Mouse (Mus musculus) heart, embryonic 16.5 days (tissue): ENCODE measurements around the gene Dennd1a. TPM values are rescaled to one million over a fixed set of nuclear protein-coding genes. Genes with fewer than 3 reads are reported as not detected.

Experiments used
- ATAC-seq: fragments of 200-750 bp; cut with Nextera tagmentation; replicated peaks from 2 replicates; pipeline ENCODE4 v1.8.0; 2017; ENCODE audit warnings: moderate number of reproducible peaks; ENCODE audit not compliant: insufficient read depth, low FRiP score; ENCODE audit errors: extremely low read depth
- H3K27ac ChIP-seq: fragments of 300-500 bp; sonication (generic); 2 replicates; pipeline ENCODE4 v1.5.1; 2014; ENCODE audit warnings: mild to moderate bottlenecking, low read length, control low read depth, moderate library complexity
- H3K27me3 ChIP-seq: fragments of 300-500 bp; sonication (generic); 2 replicates; pipeline ENCODE4 v1.6.1; 2014; ENCODE audit warnings: low read length, mixed read lengths; ENCODE audit not compliant: control insufficient read depth, insufficient read depth
- H3K36me3 ChIP-seq: fragments of 300-500 bp; sonication (generic); 2 replicates; pipeline ENCODE4 v1.6.1; 2014; ENCODE audit not compliant: control insufficient read depth, insufficient read depth
- H3K4me1 ChIP-seq: fragments of 300-500 bp; sonication (generic); 2 replicates; pipeline ENCODE4 v1.6.1; 2014; ENCODE audit warnings: low read length, mixed read lengths; ENCODE audit not compliant: control insufficient read depth, insufficient read depth
- H3K4me2 ChIP-seq: fragments of 300-500 bp; sonication (generic); 2 replicates; pipeline ENCODE4 v1.6.1; 2014; ENCODE audit warnings: low read depth, mild to moderate bottlenecking, control low read depth, low read length
- H3K4me3 ChIP-seq: fragments of 300-500 bp; sonication (generic); 2 replicates; pipeline ENCODE4 v1.5.1; 2014; ENCODE audit warnings: mild to moderate bottlenecking, control low read depth, low read length
- H3K9ac ChIP-seq: fragments of 300-500 bp; sonication (generic); 2 replicates; pipeline ENCODE4 v1.6.1; 2014; ENCODE audit warnings: low read length, control low read depth
- H3K9me3 ChIP-seq: fragments of 300-500 bp; sonication (generic); replicated peaks from 2 replicates; pipeline ENCODE4 v1.6.1; 2016; ENCODE audit warnings: low read length; ENCODE audit not compliant: control insufficient read depth
- WGBS: fragments of 180-500 bp; shearing (Covaris S2); extraction: QIAGEN DNeasy Blood & Tissue Kit; methylation state at CpG from one replicate; pipeline ENCODE4 v1.1.7; 2014; 5-methylcytosine and 5-hydroxymethylcytosine counted together
- polyA plus RNA-seq: library from polyadenylated mRNA; unstranded; fragments of >200 nt; fragmentation: Nextera tagmentation; extraction: Ambion mirVana; gene quantifications from 2 replicates; pipeline ENCODE4 v1.2.1, GENCODE M21; 2015

The Dennd1a gene
- polyA plus RNA-seq, 1 experiment from 2014 or later = 12.7 TPM

- Histone ChIP-seq H3K4me2 (no peak overlapping the region), H3K4me3 (no peak overlapping the region), H3K9ac (no peak overlapping the region), H3K36me3 (no peaks in the 10 kb centered on the region), H3K27ac (no peak overlapping the region), H3K27me3 (no peaks in the 10 kb centered on the region), H3K4me1 (no peaks in the 10 kb centered on the region), H3K9me3 (no peaks in the 10 kb centered on the region)
- WGBS = 56% methylated on average over 1 of the region's 1 CpGs
- no peak for ATAC-seq
Measured at GRCm38 (mm10) chr2:38305152-38305551, 18.0 kb upstream of the Dennd1a start.

DNA sequence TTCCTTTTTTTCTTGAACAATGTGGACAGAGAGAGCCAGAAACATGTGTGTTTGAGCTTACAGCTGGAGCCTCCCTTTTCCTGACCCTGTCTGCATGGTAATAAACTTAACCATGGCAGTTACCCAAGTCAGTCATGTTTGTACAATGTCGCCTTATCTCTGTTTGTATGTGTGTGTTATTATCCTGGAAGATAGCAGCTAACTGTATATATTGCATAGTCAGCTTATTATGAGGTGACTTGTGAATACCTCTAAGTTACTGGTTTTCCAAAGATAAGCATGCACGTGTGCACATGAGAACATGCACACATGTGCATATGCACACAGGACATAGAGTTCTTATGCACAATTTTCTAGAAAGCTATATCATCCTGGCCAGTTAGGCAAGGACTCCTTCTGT lies 13.8 kb upstream of the Dennd1a start:
- Histone ChIP-seq H3K9me3 (no peaks in the 10 kb centered on the region), H3K9ac (no peak overlapping the region), H3K4me2 (no peak overlapping the region), H3K4me3 (no peak overlapping the region), H3K27me3 (no peaks in the 10 kb centered on the region), H3K36me3 (no peaks in the 10 kb centered on the region), H3K27ac (no peak overlapping the region), H3K4me1 (no peaks in the 10 kb centered on the region)
- 63% methylated on average over 2 of the region's 2 CpGs for WGBS
- no peak for ATAC-seq

DNA sequence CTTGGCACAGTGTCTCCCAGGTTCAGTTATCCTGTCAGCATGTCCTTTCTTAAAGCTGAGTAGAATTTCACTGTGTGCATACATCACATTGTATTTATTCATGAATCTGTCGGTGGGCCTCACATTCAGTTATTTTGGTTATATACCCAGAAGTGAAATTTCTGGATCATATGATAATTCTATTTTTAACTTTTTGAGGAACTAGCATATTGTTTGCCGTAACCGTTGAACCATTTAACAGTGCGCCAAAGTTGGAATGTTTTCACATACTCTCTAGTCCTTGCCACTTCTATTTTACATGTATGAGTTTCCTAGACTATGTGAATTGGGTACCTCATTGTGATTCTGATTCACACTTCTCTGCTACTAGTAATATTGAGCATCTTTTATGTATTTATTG lies 8.7 kb upstream of the Dennd1a start:
- H3K4me2 ChIP-seq = no peak overlapping the region
- no peak overlapping the region for H3K9ac ChIP-seq
- 89% methylated on average over 4 of the region's 4 CpGs for WGBS
- H3K27me3 ChIP-seq = no peaks in the 10 kb centered on the region
- H3K4me3 ChIP-seq = no peak overlapping the region
- no peak overlapping the region for H3K27ac ChIP-seq
- H3K36me3 ChIP-seq = no peaks in the 10 kb centered on the region
- no peaks in the 10 kb centered on the region for H3K4me1 ChIP-seq
- no peak for ATAC-seq
- H3K9me3 ChIP-seq = no peaks in the 10 kb centered on the region

DNA sequence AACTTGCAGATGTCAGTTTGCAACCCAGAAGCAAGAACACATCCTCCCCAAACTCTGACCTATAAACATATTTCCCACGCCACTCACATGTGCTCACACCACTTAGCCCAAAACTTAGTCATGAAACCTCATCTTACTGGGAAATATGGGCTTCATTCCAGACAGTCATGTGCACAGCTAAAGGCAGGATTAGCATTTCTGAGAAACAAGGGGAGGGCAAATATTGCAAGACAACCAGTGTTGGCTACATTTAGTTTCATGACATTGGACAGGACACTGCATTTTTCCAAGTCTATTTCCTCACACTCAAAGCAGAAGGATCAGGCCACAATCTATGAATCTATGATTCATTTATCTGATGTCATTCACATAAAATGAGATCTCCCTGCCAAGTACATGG lies 4.3 kb upstream of the Dennd1a start:
- H3K4me2 ChIP-seq = no peak overlapping the region
- H3K9me3 ChIP-seq = no peaks in the 10 kb centered on the region
- H3K9ac ChIP-seq = no peak overlapping the region
- no peak overlapping the region for H3K4me3 ChIP-seq
- H3K4me1 ChIP-seq = peaks cover 7% of the 10 kb centered on the region; the same call in 1 of the 2 replicates
- no peak overlapping the region for H3K27ac ChIP-seq
- H3K27me3 ChIP-seq = no peaks in the 10 kb centered on the region
- ATAC-seq = no peak
- H3K36me3 ChIP-seq = no peaks in the 10 kb centered on the region
- WGBS = 74% methylated on average over 1 of the region's 1 CpGs

DNA sequence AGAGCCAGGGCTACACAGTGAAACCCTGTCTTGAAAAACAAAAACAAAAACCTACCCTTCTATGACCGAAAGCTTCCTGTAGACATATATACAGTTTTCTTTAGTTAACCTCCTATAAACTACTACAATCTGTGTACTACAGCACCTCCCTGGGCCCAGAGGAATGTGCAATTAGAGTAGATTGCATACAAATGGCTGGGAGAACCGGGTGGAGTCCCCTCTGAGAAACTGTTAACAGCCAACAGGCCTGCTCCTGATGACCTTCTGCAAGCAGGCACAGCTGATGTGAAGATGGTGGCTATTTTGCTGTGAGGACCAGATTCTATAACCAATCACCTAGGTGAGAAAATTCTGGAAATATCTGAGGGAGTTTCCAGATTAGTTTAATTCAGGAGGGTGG lies 1.0 kb upstream of the Dennd1a start:
- Histone ChIP-seq H3K27me3 (no peaks in the 10 kb centered on the region), H3K27ac (no peak overlapping the region), H3K36me3 (no peaks in the 10 kb centered on the region), H3K4me3 (no peak overlapping the region), H3K4me1 (peaks cover 19% of the 10 kb centered on the region), H3K9me3 (no peaks in the 10 kb centered on the region), H3K4me2 (no peak overlapping the region), H3K9ac (no peak overlapping the region)
- WGBS = 66% methylated on average over 2 of the region's 2 CpGs
- ATAC-seq = no peak

- Histone ChIP-seq H3K27me3 (no peaks in the 10 kb centered on the region), H3K4me1 (peaks cover 19% of the 10 kb centered on the region), H3K27ac (peak overlapping the region; percentile 81), H3K9ac (peak overlapping the region; percentile 98), H3K4me2 (peak overlapping the region; percentile 79), H3K36me3 (no peaks in the 10 kb centered on the region), H3K4me3 (peak overlapping the region; percentile 99), H3K9me3 (no peaks in the 10 kb centered on the region)
- ATAC-seq = no peak
- WGBS = 9% methylated on average over 4 of the region's 4 CpGs
Measured at GRCm38 (mm10) chr2:38286433-38286732, 807 bp downstream of the Dennd1a start.

- Histone ChIP-seq H3K36me3 (no peaks in the 10 kb centered on the region), H3K27ac (peak overlapping the region; percentile 81), H3K4me1 (peaks cover 19% of the 10 kb centered on the region), H3K9ac (peak overlapping the region; percentile 98), H3K4me2 (peak overlapping the region; percentile 79), H3K27me3 (no peaks in the 10 kb centered on the region), H3K4me3 (peak overlapping the region; percentile 99), H3K9me3 (no peaks in the 10 kb centered on the region)
- 72% methylated on average over 4 of the region's 4 CpGs for WGBS
- ATAC-seq = no peak
Measured at GRCm38 (mm10) chr2:38285781-38286432, 1.3 kb downstream of the Dennd1a start.

DNA sequence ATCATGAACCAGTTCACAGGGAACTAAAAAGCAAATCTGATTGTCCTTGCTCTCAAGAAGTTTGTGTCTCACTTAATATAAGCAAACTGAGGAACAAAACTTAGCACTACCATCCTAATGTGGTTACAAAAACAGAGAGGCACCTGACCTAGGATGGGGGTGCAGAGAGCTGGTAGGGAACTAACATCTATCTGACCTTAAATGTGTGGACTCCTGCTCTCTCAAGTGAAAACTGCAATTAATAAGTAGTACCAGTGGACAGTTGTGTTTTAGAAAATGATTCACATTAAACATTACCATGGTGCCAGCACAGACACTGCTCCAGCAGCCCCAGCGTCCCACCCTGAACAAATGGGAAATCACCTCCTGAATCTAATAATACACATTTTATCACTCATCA lies 3.2 kb downstream of the Dennd1a start:
- ATAC-seq = no peak
- no peaks in the 10 kb centered on the region for H3K36me3 ChIP-seq

DNA sequence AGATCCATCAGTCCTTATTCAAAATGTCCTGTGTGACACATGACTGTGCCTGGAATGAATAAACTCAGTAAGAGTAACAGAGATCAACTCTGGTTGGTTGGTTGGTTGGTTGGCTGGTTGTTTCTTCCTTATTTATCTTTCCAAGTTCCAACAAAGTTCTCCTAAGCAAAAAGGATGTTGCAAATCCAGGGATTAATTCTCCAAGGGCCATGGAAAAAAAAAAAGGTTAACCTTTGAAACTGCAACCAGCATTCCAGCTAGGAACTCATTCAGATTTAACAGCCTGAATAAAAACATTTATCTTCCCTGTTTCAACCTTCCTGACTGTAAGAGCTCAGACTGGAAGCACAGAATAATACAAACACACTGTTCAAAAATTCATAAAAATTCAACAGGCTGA lies 6.8 kb downstream of the Dennd1a start:
- no peak for ATAC-seq
- no peak overlapping the region for H3K27ac ChIP-seq
- no peaks in the 10 kb centered on the region for H3K9me3 ChIP-seq
- no peak overlapping the region for H3K4me3 ChIP-seq
- H3K4me1 ChIP-seq = peaks cover 2% of the 10 kb centered on the region; the same call in 1 of the 2 replicates
- H3K36me3 ChIP-seq = no peaks in the 10 kb centered on the region
- H3K4me2 ChIP-seq = no peak overlapping the region
- no peak overlapping the region for H3K9ac ChIP-seq
- H3K27me3 ChIP-seq = no peaks in the 10 kb centered on the region

More for the DNA sequence above, 3.2 kb downstream of the Dennd1a start:
- 73% methylated on average over 1 of the region's 1 CpGs for WGBS
- Histone ChIP-seq H3K4me3 (no peak overlapping the region), H3K4me1 (peaks cover 15% of the 10 kb centered on the region), H3K9me3 (no peaks in the 10 kb centered on the region), H3K9ac (no peak overlapping the region), H3K27me3 (no peaks in the 10 kb centered on the region), H3K4me2 (no peak overlapping the region), H3K27ac (no peak overlapping the region)
